Comparison of ENCODE assay signal across 17 mouse cellular contexts in genomic region chr15:96999401-96999800, GRCm38 (mm10). TPM values are rescaled to one million over a fixed set of nuclear protein-coding genes. Genes with fewer than 3 reads are reported as not detected.
DNase-seq lines count a peak whose midpoint lies in the region; ATAC-seq and TF ChIP-seq lines count a peak whose summit lies in the region.
"Had no signal": no experiment of that assay in that cellular context is flagged by ENCODE, and none has a peak within 500 bp of the region (broad histone marks: within the 10 kb centered on the region; RNA-seq: fewer than 3 reads in every experiment).

No protein-coding gene starts in this region.

- peak; percentile 57 for ATAC-seq in frontal cortex, adult (ENCODE audit: low TSS enrichment)
- ATAC-seq: intestine, postnatal 0 days; liver, postnatal 0 days had no signal

- H3K36me3 ChIP-seq in testis, adult 2 months (ENCODE audit: control insufficient read depth, insufficient read depth, low read length) = no peaks in the 10 kb centered on the region

- no peak for TF ChIP-seq POLR2A in testis, adult 2 months (IDR thresholded peaks at IDR 0.05; ENCODE audit: control insufficient read depth, low read depth, low read length)

- DNase-seq in frontal cortex, postnatal 14 days (ENCODE audit: low spot score in 2 of 2) = no peak
- DNase-seq in layer of hippocampus, adult 2 months (ENCODE audit: low spot score in 2 of 2) = peak in 1 of 2 experiments; percentile 33
- DNase-seq in layer of hippocampus, postnatal 10 days (ENCODE audit: low spot score in 2 of 2) = no peak
- no peak for DNase-seq in testis, postnatal 14 days (ENCODE audit: low spot score)
- DNase-seq in telencephalon, adult 2 months (ENCODE audit: low read depth, low spot score) = peak; percentile 28
- no peak for DNase-seq in spleen, postnatal 14 days (ENCODE audit: low spot score in 2 of 2)
- DNase-seq: adrenal gland, postnatal 10 days; gastrocnemius, adult 2 months; heart, postnatal 4 days; kidney, postnatal 25 days; liver, postnatal 0 days; thymus, postnatal 14 days had no signal

- H3K4me3 ChIP-seq in layer of hippocampus, adult 2 months = peak overlapping the region; percentile 0; the same call in 1 of the 2 replicates
- 0 out of 2 replicates have a peak overlapping the region, but pooled peaks have one; percentile 0 for H3K4me3 ChIP-seq in testis, adult 2 months (ENCODE audit: control insufficient read depth, low read depth, low read length)
- H3K4me3 ChIP-seq: gastrocnemius, adult 2 months; left cerebral cortex, adult 2 months; megakaryocyte, embryonic 14.5 days had no signal

- no peak for TF ChIP-seq CTCF in layer of hippocampus, adult 2 months (conservative IDR thresholded peaks at IDR 0.05)
- TF ChIP-seq CTCF in testis, adult 2 months (IDR thresholded peaks at IDR 0.05; ENCODE audit: control insufficient read depth, insufficient read depth, insufficient replicate concordance, low read depth, low read length) = no peak

- H3K27me3 ChIP-seq in testis, adult 2 months (ENCODE audit: control insufficient read depth, insufficient read depth, low read length) = no peaks in the 10 kb centered on the region
- H3K27me3 ChIP-seq: megakaryocyte, embryonic 14.5 days had no signal

- H3K4me1 ChIP-seq in testis, adult 2 months (ENCODE audit: control insufficient read depth, insufficient read depth, low read length) = no peaks in the 10 kb centered on the region
- H3K4me1 ChIP-seq: megakaryocyte, embryonic 14.5 days had no signal

- no peak overlapping the region for H3K27ac ChIP-seq in layer of hippocampus, adult 2 months
- H3K27ac ChIP-seq in testis, adult 2 months (ENCODE audit: control insufficient read depth, insufficient read depth, low read depth, low read length) = no peak overlapping the region
- H3K27ac ChIP-seq: left cerebral cortex, adult 2 months had no signal

RNA-seq across cellular contexts. Expression of gene Slc38a4, which starts 56.4 kb away (rescaled TPM):
- total RNA-seq in layer of hippocampus, adult 2 months (2021) = 1 to 10 TPM in 1 of 2 experiments, under 1 TPM in 1; 0.82 to 1.2 TPM
- total RNA-seq in layer of hippocampus, postnatal 10 days (2021) = 1 to 10 TPM; 1.3 TPM
- polyA plus RNA-seq in testis, adult 2 months (2012; rRNA removed) = 0.35 and 3.2 TPM in 2 replicates
